Mouse (Mus musculus): ENCODE data around the gene Clip4.

DNA sequence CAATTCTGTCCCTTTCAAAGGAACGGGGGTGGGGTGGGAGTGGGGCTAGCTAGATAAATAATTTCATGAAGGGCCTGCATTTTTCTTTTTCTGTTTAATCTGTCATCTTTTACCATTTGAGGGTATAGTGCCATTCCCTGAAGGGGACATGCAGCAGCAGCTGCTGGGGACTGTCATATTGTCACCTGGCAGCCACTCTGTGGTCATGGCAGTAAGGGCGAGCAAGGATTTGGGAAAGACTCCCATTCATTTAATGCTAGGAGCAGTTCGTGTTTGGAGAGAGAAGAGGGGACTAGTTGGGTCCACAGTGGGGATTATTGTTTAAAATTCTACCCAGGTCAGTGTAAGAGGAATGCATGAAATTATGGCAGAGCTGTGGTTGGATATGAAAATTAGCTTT, 31.8 kb upstream of the Clip4 start:
- no peak for TF ChIP-seq EP300 (IDR thresholded peaks at IDR 0.05; ENCODE audit: low read depth)
- no peak for TF ChIP-seq CTCF (IDR thresholded peaks at IDR 0.05; ENCODE audit: low read depth)

Measured in liver, embryonic 14.5 days (tissue).